Mouse (Mus musculus): Measurements from ENCODE around the gene Amotl1. TPM values are rescaled to one million over a fixed set of nuclear protein-coding genes. Genes with fewer than 3 reads are reported as not detected.

Gene Amotl1
- polyA plus RNA-seq, 1 experiment from 2014 or later: 9.9 TPM

DNA sequence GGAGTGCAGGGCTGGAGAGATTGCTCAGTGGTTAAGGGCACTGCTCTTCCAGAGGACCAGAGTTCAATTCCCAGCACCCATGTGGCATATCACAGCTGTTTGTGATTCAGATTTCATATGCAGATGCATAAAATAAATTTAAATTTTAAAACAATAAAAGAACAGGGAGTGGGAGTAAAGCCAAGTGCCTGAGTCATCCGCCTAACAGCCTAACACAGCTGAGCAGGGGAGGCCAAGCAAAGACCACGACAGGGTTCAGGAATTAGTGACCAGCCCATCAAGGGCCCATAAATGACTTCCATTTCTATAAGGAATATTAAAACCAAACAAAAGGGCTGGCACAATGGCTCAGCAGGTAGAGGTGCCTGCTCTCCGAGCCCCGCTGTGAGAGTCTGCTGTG is 84.3 kb downstream of the Amotl1 start:
- WGBS: 36% methylated on average over 4 of the region's 4 CpGs
- ATAC-seq: no peak
- Histone ChIP-seq H3K9me3 (replicated peaks; ENCODE audit: control insufficient read depth, low read length) (no peaks in the 10 kb centered on the region), H3K27ac (ENCODE audit: low read depth, low read length) (no peak overlapping the region), H3K4me1 (ENCODE audit: control insufficient read depth, insufficient read depth, low read length) (no peaks in the 10 kb centered on the region), H3K27me3 (replicated peaks; ENCODE audit: control insufficient read depth, insufficient read depth, low read length) (no peaks in the 10 kb centered on the region), H3K9ac (ENCODE audit: low read length) (no peak overlapping the region), H3K4me2 (ENCODE audit: low read length) (no peak overlapping the region), H3K4me3 (ENCODE audit: low read depth, low read length) (no peak overlapping the region), H3K36me3 (ENCODE audit: control insufficient read depth, insufficient read depth, low read length) (peaks cover 82% of the 10 kb centered on the region)
- DNase-seq (ENCODE audit: low spot score): no peak

DNA sequence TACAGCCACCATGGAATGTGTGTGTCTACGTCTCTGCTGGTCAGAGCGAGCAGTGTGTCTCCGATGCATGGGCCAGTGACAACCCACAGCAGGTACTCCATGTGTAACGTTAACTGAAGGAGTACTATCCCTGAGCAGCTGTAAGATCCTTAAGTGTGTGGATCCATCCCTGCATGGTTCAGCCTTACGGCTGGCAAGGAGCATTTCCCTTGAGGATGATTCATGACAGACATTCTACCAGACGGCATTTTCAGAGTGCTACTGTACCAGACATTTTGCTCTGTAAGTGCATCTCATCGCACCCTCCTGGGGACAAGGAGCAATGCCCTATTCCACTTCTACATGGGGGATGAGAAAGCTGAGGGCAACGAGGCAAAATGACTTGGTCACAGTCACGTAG is 84.9 kb downstream of the Amotl1 start:
- Histone ChIP-seq H3K4me2 (ENCODE audit: low read length) (no peak overlapping the region), H3K36me3 (ENCODE audit: control insufficient read depth, insufficient read depth, low read length) (peaks cover 85% of the 10 kb centered on the region), H3K9ac (ENCODE audit: low read length) (no peak overlapping the region), H3K4me1 (ENCODE audit: control insufficient read depth, insufficient read depth, low read length) (no peaks in the 10 kb centered on the region), H3K9me3 (replicated peaks; ENCODE audit: control insufficient read depth, low read length) (no peaks in the 10 kb centered on the region), H3K27me3 (replicated peaks; ENCODE audit: control insufficient read depth, insufficient read depth, low read length) (no peaks in the 10 kb centered on the region), H3K4me3 (ENCODE audit: low read depth, low read length) (no peak overlapping the region), H3K27ac (ENCODE audit: low read depth, low read length) (no peak overlapping the region)
- ATAC-seq: no peak
- no peak for DNase-seq (ENCODE audit: low spot score)
- 90% methylated on average over 9 of the region's 9 CpGs for WGBS

GRCm38 (mm10) chr9:14559430-14559829 is 85.4 kb downstream of the Amotl1 start:
- no peaks in the 10 kb centered on the region for H3K27me3 ChIP-seq (replicated peaks; ENCODE audit: control insufficient read depth, insufficient read depth, low read length)
- DNase-seq (ENCODE audit: low spot score): no peak
- WGBS: 86% methylated on average over 10 of the region's 10 CpGs
- H3K4me1 ChIP-seq (ENCODE audit: control insufficient read depth, insufficient read depth, low read length): no peaks in the 10 kb centered on the region
- no peak for ATAC-seq
- no peaks in the 10 kb centered on the region for H3K9me3 ChIP-seq (replicated peaks; ENCODE audit: control insufficient read depth, low read length)
- no peak overlapping the region for H3K9ac ChIP-seq (ENCODE audit: low read length)
- no peak overlapping the region for H3K27ac ChIP-seq (ENCODE audit: low read depth, low read length)
- H3K36me3 ChIP-seq (ENCODE audit: control insufficient read depth, insufficient read depth, low read length): peaks cover 83% of the 10 kb centered on the region
- H3K4me2 ChIP-seq (ENCODE audit: low read length): no peak overlapping the region
- H3K4me3 ChIP-seq (ENCODE audit: low read depth, low read length): no peak overlapping the region

DNA sequence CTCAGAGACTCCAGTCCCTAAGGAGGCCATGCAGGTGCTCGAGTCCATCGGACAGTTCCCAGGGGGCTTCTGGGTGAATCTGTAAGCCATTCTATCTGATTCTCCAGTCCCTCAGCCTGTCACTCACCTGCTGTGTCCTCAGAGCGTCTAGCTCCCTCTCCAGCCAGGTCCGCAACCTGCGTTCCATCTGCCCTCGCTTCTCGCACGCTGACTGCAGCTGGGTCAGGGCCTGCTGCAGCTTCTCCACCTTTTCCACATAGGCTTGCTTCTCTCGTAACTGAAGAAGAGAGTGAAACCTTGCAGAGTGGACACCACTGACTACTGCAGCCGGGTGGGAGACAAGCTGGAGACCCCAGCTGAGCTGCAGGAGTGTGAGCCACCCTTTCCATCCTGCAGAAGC is 86.5 kb downstream of the Amotl1 start:
- Histone ChIP-seq H3K36me3 (ENCODE audit: control insufficient read depth, insufficient read depth, low read length) (peaks cover 84% of the 10 kb centered on the region), H3K9ac (ENCODE audit: low read length) (no peak overlapping the region), H3K4me3 (ENCODE audit: low read depth, low read length) (no peak overlapping the region), H3K4me1 (ENCODE audit: control insufficient read depth, insufficient read depth, low read length) (no peaks in the 10 kb centered on the region), H3K27me3 (replicated peaks; ENCODE audit: control insufficient read depth, insufficient read depth, low read length) (no peaks in the 10 kb centered on the region), H3K9me3 (replicated peaks; ENCODE audit: control insufficient read depth, low read length) (no peaks in the 10 kb centered on the region), H3K27ac (ENCODE audit: low read depth, low read length) (no peak overlapping the region), H3K4me2 (ENCODE audit: low read length) (no peak overlapping the region)
- DNase-seq (ENCODE audit: low spot score) (no peak), ATAC-seq (no peak)
- 91% methylated on average over 10 of the region's 10 CpGs for WGBS

- DNase-seq (ENCODE audit: low spot score) (no peak), ATAC-seq (no peak)
- no peaks in the 10 kb centered on the region for H3K4me1 ChIP-seq (ENCODE audit: control insufficient read depth, insufficient read depth, low read length)
- no peak overlapping the region for H3K9ac ChIP-seq (ENCODE audit: low read length)
- 87% methylated on average over 11 of the region's 11 CpGs for WGBS
- no peaks in the 10 kb centered on the region for H3K9me3 ChIP-seq (replicated peaks; ENCODE audit: control insufficient read depth, low read length)
- H3K27me3 ChIP-seq (replicated peaks; ENCODE audit: control insufficient read depth, insufficient read depth, low read length): no peaks in the 10 kb centered on the region
- no peak overlapping the region for H3K4me3 ChIP-seq (ENCODE audit: low read depth, low read length)
- no peak overlapping the region for H3K4me2 ChIP-seq (ENCODE audit: low read length)
- H3K36me3 ChIP-seq (ENCODE audit: control insufficient read depth, insufficient read depth, low read length): peaks cover 79% of the 10 kb centered on the region
- no peak overlapping the region for H3K27ac ChIP-seq (ENCODE audit: low read depth, low read length)
Measured at GRCm38 (mm10) chr9:14548366-14548761, 96.5 kb downstream of the Amotl1 start.

DNA sequence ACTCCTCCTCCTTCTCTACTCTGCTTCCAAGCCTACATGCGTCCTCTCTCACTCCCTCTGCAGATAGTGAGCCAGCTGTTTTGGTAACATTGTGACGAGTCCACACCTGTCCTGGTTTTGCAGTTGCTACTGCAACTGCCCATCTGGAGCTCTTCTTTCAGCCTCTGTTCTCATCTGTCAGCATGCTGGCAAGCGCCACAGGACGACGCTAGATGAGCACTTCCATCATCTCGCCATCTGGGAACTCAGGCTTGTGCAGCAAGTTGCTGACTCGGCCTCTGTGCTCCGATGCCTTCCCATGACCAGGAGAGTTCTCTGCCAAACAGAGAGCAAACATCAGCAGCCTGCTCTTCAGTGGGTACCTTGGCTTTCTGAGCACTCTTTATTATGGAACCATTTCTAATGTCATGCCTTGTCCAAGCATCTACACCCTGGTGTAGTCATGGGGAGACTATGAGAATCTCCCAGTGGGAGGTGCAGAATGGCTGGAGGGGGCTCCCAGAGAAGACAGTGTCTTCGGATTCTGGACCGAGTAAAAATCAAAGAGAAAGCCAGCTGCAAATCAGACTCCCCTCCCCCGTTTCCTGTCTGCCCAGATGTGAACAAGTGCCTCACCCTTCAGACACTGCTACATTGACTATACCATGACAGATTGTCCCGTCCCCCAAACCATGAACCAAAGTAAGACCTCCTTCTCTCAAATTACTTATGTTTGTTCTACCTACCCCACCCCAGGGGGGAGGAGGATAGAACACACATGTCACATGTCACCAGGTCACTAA is 97.1 kb downstream of the Amotl1 start:
- Histone ChIP-seq H3K27ac (ENCODE audit: low read depth, low read length) (no peak overlapping the region), H3K4me2 (ENCODE audit: low read length) (no peak overlapping the region), H3K9me3 (replicated peaks; ENCODE audit: control insufficient read depth, low read length) (no peaks in the 10 kb centered on the region), H3K9ac (ENCODE audit: low read length) (no peak overlapping the region), H3K36me3 (ENCODE audit: control insufficient read depth, insufficient read depth, low read length) (peaks cover 74% of the 10 kb centered on the region), H3K27me3 (replicated peaks; ENCODE audit: control insufficient read depth, insufficient read depth, low read length) (no peaks in the 10 kb centered on the region), H3K4me1 (ENCODE audit: control insufficient read depth, insufficient read depth, low read length) (no peaks in the 10 kb centered on the region), H3K4me3 (ENCODE audit: low read depth, low read length) (no peak overlapping the region)
- WGBS: 89% methylated on average over 12 of the region's 12 CpGs
- no peak for DNase-seq (ENCODE audit: low spot score)
- peak; percentile 7; the same call in 1 of the 2 replicates for ATAC-seq

DNA sequence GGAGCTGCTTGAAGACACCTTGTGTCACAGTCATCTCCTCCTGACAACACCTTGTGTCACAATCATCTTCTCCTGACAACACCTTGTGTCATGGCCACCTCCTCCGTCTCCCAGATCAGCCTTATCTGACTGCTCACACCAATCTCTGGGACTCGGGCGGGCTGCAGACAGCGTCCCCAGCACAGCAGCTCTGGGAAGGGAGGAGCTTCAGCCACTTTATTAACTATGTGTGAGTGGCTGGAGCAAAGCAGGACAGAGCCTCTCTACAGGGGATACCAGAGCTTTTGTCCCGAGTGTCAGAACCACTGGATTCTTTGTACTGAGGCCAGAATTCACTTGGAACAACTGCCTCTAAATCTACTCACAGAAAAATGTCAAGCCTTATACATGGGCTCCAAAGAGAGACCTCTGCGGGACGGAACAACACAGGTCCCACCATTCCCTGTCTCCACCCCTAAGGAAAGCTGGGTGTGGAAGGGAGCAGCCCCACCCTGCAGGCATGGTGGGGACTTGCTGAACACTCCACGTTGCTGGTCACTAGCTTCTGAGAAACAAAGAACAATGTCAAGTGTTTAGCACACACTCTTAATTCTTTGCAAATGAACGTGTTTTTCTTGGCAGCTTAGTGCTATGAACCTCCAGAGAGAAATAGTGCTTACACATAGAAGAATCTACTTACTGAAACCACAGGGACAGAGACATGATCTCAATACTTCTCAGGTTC is 100.7 kb downstream of the Amotl1 start:
- no peak overlapping the region for H3K4me2 ChIP-seq (ENCODE audit: low read length)
- no peaks in the 10 kb centered on the region for H3K27me3 ChIP-seq (replicated peaks; ENCODE audit: control insufficient read depth, insufficient read depth, low read length)
- ATAC-seq: no peak
- H3K27ac ChIP-seq (ENCODE audit: low read depth, low read length): no peak overlapping the region
- no peak overlapping the region for H3K9ac ChIP-seq (ENCODE audit: low read length)
- no peak for DNase-seq (ENCODE audit: low spot score)
- no peak overlapping the region for H3K4me3 ChIP-seq (ENCODE audit: low read depth, low read length)
- no peaks in the 10 kb centered on the region for H3K9me3 ChIP-seq (replicated peaks; ENCODE audit: control insufficient read depth, low read length)
- 67% methylated on average over 9 of the region's 9 CpGs for WGBS
- H3K36me3 ChIP-seq (ENCODE audit: control insufficient read depth, insufficient read depth, low read length): peaks cover 59% of the 10 kb centered on the region
- no peaks in the 10 kb centered on the region for H3K4me1 ChIP-seq (ENCODE audit: control insufficient read depth, insufficient read depth, low read length)

DNA sequence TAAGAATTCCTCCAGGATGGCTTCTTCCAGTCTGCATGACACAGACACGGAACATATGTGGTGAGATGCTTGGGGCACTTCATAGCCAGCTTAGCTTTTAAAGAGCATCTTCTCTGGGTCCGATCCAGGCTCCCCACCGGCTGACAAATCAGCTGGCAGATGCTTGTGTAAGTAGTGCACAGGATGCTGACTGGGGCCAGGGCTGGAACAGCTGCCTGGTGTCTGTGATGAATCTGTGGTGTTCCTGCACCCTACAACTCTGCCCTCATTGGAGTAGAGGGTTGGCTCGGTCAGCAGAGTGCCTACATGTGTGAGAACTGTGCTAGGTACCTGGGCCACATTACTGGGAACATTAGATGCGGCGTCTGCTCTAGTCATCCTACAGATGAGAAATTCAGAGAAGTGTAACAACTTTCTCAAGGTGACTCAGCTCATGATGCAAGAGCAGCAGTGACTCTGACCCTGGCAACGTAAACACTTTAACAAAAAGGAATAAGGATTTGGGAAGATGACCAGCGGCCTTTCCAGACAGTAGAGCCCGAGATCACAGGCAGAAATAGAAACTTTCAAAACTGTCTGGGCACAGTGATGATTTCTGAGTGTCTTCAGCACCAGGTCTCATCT is 109.9 kb downstream of the Amotl1 start:
- no peaks in the 10 kb centered on the region for H3K9me3 ChIP-seq (replicated peaks; ENCODE audit: control insufficient read depth, low read length)
- H3K9ac ChIP-seq (ENCODE audit: low read length): no peak overlapping the region
- no peak for DNase-seq (ENCODE audit: low spot score)
- no peaks in the 10 kb centered on the region for H3K36me3 ChIP-seq (ENCODE audit: control insufficient read depth, insufficient read depth, low read length)
- no peak overlapping the region for H3K4me3 ChIP-seq (ENCODE audit: low read depth, low read length)
- H3K27ac ChIP-seq (ENCODE audit: low read depth, low read length): no peak overlapping the region
- no peaks in the 10 kb centered on the region for H3K27me3 ChIP-seq (replicated peaks; ENCODE audit: control insufficient read depth, insufficient read depth, low read length)
- WGBS: 84% methylated on average over 9 of the region's 9 CpGs
- no peak for ATAC-seq
- no peaks in the 10 kb centered on the region for H3K4me1 ChIP-seq (ENCODE audit: control insufficient read depth, insufficient read depth, low read length)
- no peak overlapping the region for H3K4me2 ChIP-seq (ENCODE audit: low read length)

GRCm38 (mm10) chr9:14533659-14534058 is 111.2 kb downstream of the Amotl1 start:
- no peak overlapping the region for H3K4me3 ChIP-seq (ENCODE audit: low read depth, low read length)
- no peak overlapping the region for H3K27ac ChIP-seq (ENCODE audit: low read depth, low read length)
- no peaks in the 10 kb centered on the region for H3K36me3 ChIP-seq (ENCODE audit: control insufficient read depth, insufficient read depth, low read length)
- H3K9me3 ChIP-seq (replicated peaks; ENCODE audit: control insufficient read depth, low read length): no peaks in the 10 kb centered on the region
- WGBS: 89% methylated on average over 2 of the region's 2 CpGs
- no peaks in the 10 kb centered on the region for H3K4me1 ChIP-seq (ENCODE audit: control insufficient read depth, insufficient read depth, low read length)
- ATAC-seq (no peak), DNase-seq (ENCODE audit: low spot score) (no peak)
- no peak overlapping the region for H3K4me2 ChIP-seq (ENCODE audit: low read length)
- H3K27me3 ChIP-seq (replicated peaks; ENCODE audit: control insufficient read depth, insufficient read depth, low read length): no peaks in the 10 kb centered on the region
- no peak overlapping the region for H3K9ac ChIP-seq (ENCODE audit: low read length)

Measured in forebrain, embryonic 14.5 days (tissue).